Mouse (Mus musculus) ES-Bruce4 (cell line): Measurements from ENCODE around the gene Itgav.

Experiments used
- CTCF ChIP-seq: IDR thresholded peaks from one replicate; pipeline ENCODE4 v1.8.1; 2011; ENCODE audit warnings: low read depth, low read length
- POLR2A ChIP-seq: IDR thresholded peaks from one replicate; pipeline ENCODE4 v1.8.1; 2011; ENCODE audit warnings: low read length; ENCODE audit not compliant: insufficient read depth

DNA sequence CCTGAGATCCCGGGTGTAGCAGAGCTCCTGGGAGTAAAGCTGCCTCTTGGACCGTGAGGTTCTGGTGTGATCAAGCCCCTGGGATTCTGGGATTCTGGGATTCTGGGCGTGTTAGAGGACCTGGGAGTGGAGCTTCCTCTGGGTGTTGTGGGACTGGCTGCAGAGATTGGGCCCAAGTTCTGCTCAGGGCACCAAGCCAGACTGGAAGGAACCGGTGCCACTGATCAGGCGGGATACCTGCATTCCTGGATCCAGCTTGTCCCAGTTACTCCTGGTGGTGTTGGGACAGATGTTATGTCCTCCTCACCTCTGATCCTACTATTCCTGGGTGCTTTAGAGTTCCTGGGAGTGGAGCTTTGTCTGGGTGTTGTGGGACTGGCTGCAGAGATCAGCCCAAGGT lies 28.8 kb downstream of the Itgav start:
- TF ChIP-seq CTCF (no peak), POLR2A (no peak)
